Mouse (Mus musculus): ENCODE results near the gene Ghr. TPM values are rescaled to one million over a fixed set of nuclear protein-coding genes. Genes with fewer than 3 reads are reported as not detected.
A peak's percentile ranks its signal among the peaks of the same experiment; 100 is the strongest.

Ghr gene
- polyA plus RNA-seq, 1 experiment from 2014 or later: 81.9 TPM

DNA sequence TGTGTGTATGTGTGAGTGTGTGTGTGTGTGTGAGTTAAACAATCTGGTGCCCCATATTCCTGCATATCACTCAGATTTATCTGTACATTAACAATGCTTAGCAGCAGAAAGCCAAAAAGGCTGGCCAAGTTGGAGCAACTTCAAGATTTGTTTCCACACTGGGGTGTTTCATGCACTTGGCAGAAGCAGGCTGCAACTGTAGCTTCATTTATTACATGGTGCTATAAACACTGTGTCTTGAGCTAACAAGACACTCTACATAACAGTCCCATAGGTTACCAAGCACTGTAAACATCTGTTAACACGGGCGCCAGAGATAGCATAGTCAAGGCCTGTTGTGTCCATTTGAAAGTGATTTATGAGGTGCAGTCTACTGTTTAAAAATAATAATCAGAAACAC lies 3.1 kb downstream of the Ghr start:
- H3K9me3 ChIP-seq (ENCODE audit: control insufficient read depth): no peaks in the 10 kb centered on the region
- no peaks in the 10 kb centered on the region for H3K27me3 ChIP-seq (replicated peaks; ENCODE audit: control insufficient read depth, insufficient read depth, low read length)
- WGBS: 12% methylated on average over 2 of the region's 2 CpGs
- no peaks in the 10 kb centered on the region for H3K36me3 ChIP-seq (ENCODE audit: control insufficient read depth, insufficient read depth)
- H3K9ac ChIP-seq (ENCODE audit: low read depth, low read length): no peak overlapping the region
- H3K27ac ChIP-seq (ENCODE audit: low read depth, low read length): no peak overlapping the region; the same call in 1 of the 2 replicates
- H3K4me3 ChIP-seq (ENCODE audit: low read depth, low read length): peak overlapping the region; percentile 12; the same call in 1 of the 2 replicates
- TF ChIP-seq CTCF (IDR thresholded peaks at IDR 0.05; ENCODE audit: low read depth): no peak
- H3K4me2 ChIP-seq (replicated peaks; ENCODE audit: low read depth): peak overlapping the region; percentile 58
- H3K4me1 ChIP-seq (replicated peaks; ENCODE audit: control insufficient read depth, insufficient read depth, low read length): peaks cover 20% of the 10 kb centered on the region; the same call in 1 of the 2 replicates
- ATAC-seq: no peak

DNA sequence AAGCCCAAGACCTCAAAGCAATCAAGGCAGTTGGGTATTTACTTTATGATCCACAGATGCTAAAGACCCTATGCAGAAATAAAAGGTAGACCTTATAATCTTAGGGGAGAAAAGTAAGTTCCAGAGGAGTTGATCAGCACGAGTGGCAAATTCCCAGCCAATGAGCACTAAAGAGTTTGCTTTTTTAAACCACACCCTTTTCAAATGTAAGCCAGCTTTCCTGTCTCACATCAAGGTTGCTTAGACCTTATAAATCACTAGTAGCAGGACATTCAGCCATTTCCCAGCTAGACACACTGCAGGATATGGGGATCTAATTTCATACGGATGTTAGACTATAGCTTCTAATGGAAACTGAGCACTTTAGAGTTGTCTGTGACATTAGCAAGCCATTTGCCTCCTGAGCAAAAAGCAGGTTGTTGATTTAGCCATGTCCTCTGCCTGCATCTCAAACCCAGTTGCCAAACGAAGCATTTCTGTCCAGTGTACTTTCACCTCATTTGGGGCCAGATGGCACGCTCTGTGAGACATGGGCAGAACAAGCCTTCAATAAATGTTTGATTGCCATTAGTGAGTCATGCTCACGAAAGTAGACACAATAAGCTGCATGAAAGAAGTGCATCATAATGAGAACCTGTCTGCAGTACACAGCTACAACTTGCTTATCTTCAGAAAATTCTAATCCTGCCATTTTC lies 4.9 kb downstream of the Ghr start:
- H3K4me2 ChIP-seq (replicated peaks; ENCODE audit: low read depth): peak overlapping the region; percentile 35; the same call in 1 of the 2 replicates
- no peaks in the 10 kb centered on the region for H3K36me3 ChIP-seq (ENCODE audit: control insufficient read depth, insufficient read depth)
- H3K4me1 ChIP-seq (replicated peaks; ENCODE audit: control insufficient read depth, insufficient read depth, low read length): peaks cover 17% of the 10 kb centered on the region; the same call in 1 of the 2 replicates
- ATAC-seq: peak; percentile 47
- 0 out of 2 replicates have a peak overlapping the region, but pooled peaks have one; percentile 11 for H3K27ac ChIP-seq (ENCODE audit: low read depth, low read length)
- H3K9ac ChIP-seq (ENCODE audit: low read depth, low read length): no peak overlapping the region
- no peak for TF ChIP-seq CTCF (IDR thresholded peaks at IDR 0.05; ENCODE audit: low read depth)
- 33% methylated on average over 5 of the region's 5 CpGs for WGBS
- H3K27me3 ChIP-seq (replicated peaks; ENCODE audit: control insufficient read depth, insufficient read depth, low read length): no peaks in the 10 kb centered on the region
- H3K9me3 ChIP-seq (ENCODE audit: control insufficient read depth): no peaks in the 10 kb centered on the region
- no peak overlapping the region for H3K4me3 ChIP-seq (ENCODE audit: low read depth, low read length)

DNA sequence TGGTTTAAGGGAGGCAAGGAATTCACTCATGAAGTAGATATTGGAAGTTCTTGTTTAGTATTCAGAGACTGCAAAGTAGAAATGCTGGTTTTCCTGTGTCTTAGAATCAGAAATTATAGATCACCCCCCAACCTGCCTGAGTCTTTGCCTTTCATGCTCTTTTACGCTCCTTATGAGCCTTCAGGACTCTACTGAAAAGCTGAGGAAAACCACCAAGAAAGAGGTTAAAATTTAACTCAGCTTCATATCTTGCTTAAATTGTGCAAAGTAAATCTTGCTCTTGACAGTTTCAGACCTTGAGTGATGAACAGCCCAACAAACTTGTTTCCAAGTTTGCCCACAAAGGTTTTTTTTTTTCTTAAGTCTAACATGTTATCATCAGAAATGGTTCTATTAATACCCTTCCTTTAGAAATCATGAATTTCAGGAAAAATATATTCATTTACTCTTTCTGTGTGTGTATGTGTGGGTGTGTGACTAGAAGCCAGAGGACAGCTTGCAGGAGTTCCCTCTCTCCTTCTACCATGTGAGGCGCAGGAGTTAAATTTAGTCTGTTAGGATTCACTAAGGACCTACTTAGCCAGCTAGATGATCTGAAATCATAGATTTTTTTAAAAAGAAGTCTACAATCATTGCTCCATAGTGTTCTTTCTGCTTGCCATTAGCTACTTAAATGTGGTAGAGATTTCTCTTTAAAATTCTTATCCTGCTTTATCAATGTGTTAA lies 14.0 kb downstream of the Ghr start:
- Histone ChIP-seq H3K9ac (ENCODE audit: low read depth, low read length) (no peak overlapping the region), H3K27ac (ENCODE audit: low read depth, low read length) (no peak overlapping the region), H3K9me3 (ENCODE audit: control insufficient read depth) (no peaks in the 10 kb centered on the region), H3K36me3 (ENCODE audit: control insufficient read depth, insufficient read depth) (peaks cover 4% of the 10 kb centered on the region; the same call in 1 of the 2 replicates), H3K4me1 (replicated peaks; ENCODE audit: control insufficient read depth, insufficient read depth, low read length) (0 out of 2 replicates have a peak, but pooled peaks cover 3% of the 10 kb centered on the region), H3K4me2 (replicated peaks; ENCODE audit: low read depth) (no peak overlapping the region), H3K27me3 (replicated peaks; ENCODE audit: control insufficient read depth, insufficient read depth, low read length) (no peaks in the 10 kb centered on the region), H3K4me3 (ENCODE audit: low read depth, low read length) (no peak overlapping the region)
- WGBS: 67% methylated on average over 2 of the region's 2 CpGs
- no peak for TF ChIP-seq CTCF (IDR thresholded peaks at IDR 0.05; ENCODE audit: low read depth)
- ATAC-seq: no peak

DNA sequence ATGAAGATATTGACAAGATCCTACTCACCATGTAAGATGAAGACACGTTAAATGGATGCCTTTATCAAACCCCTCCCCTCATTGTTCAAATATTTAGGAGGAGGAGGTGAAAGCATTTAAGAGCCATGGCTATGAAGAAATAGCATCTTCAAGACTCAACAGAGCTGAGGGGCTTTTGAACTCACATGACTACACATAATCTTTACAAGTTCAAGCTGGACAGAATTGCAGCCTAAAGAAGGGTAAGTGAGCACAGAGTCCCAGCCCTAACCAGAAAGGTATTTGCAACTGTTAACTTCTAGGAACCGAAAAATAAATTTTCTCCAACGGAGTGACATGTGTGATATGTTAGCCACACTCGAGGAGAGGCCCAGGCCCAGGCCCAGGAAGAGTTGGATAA lies 18.7 kb downstream of the Ghr start:
- H3K27ac ChIP-seq (ENCODE audit: low read depth, low read length): no peak overlapping the region
- WGBS: 57% methylated on average over 4 of the region's 4 CpGs
- H3K36me3 ChIP-seq (ENCODE audit: control insufficient read depth, insufficient read depth): no peaks in the 10 kb centered on the region
- no peak overlapping the region for H3K4me2 ChIP-seq (replicated peaks; ENCODE audit: low read depth)
- 0 out of 2 replicates have a peak, but pooled peaks cover 3% of the 10 kb centered on the region for H3K4me1 ChIP-seq (replicated peaks; ENCODE audit: control insufficient read depth, insufficient read depth, low read length)
- no peak overlapping the region for H3K9ac ChIP-seq (ENCODE audit: low read depth, low read length)
- ATAC-seq: no peak
- no peaks in the 10 kb centered on the region for H3K9me3 ChIP-seq (ENCODE audit: control insufficient read depth)
- TF ChIP-seq CTCF (IDR thresholded peaks at IDR 0.05; ENCODE audit: low read depth): no peak
- no peaks in the 10 kb centered on the region for H3K27me3 ChIP-seq (replicated peaks; ENCODE audit: control insufficient read depth, insufficient read depth, low read length)
- H3K4me3 ChIP-seq (ENCODE audit: low read depth, low read length): no peak overlapping the region

GRCm38 (mm10) chr15:3563929-3564516 lies 19.3 kb downstream of the Ghr start:
- H3K4me1 ChIP-seq (replicated peaks; ENCODE audit: control insufficient read depth, insufficient read depth, low read length): 0 out of 2 replicates have a peak, but pooled peaks cover 3% of the 10 kb centered on the region
- H3K4me3 ChIP-seq (ENCODE audit: low read depth, low read length): no peak overlapping the region
- TF ChIP-seq CTCF (IDR thresholded peaks at IDR 0.05; ENCODE audit: low read depth): no peak
- no peaks in the 10 kb centered on the region for H3K36me3 ChIP-seq (ENCODE audit: control insufficient read depth, insufficient read depth)
- no peaks in the 10 kb centered on the region for H3K27me3 ChIP-seq (replicated peaks; ENCODE audit: control insufficient read depth, insufficient read depth, low read length)
- H3K27ac ChIP-seq (ENCODE audit: low read depth, low read length): no peak overlapping the region
- ATAC-seq: no peak
- 72% methylated on average over 7 of the region's 7 CpGs for WGBS
- H3K9me3 ChIP-seq (ENCODE audit: control insufficient read depth): no peaks in the 10 kb centered on the region
- H3K4me2 ChIP-seq (replicated peaks; ENCODE audit: low read depth): no peak overlapping the region
- H3K9ac ChIP-seq (ENCODE audit: low read depth, low read length): no peak overlapping the region

GRCm38 (mm10) chr15:3563473-3563872 lies 19.8 kb downstream of the Ghr start:
- Histone ChIP-seq H3K9ac (ENCODE audit: low read depth, low read length) (no peak overlapping the region), H3K4me3 (ENCODE audit: low read depth, low read length) (no peak overlapping the region), H3K9me3 (ENCODE audit: control insufficient read depth) (no peaks in the 10 kb centered on the region), H3K36me3 (ENCODE audit: control insufficient read depth, insufficient read depth) (peaks cover 4% of the 10 kb centered on the region; the same call in 1 of the 2 replicates), H3K4me1 (replicated peaks; ENCODE audit: control insufficient read depth, insufficient read depth, low read length) (no peaks in the 10 kb centered on the region), H3K27ac (ENCODE audit: low read depth, low read length) (no peak overlapping the region), H3K4me2 (replicated peaks; ENCODE audit: low read depth) (no peak overlapping the region), H3K27me3 (replicated peaks; ENCODE audit: control insufficient read depth, insufficient read depth, low read length) (no peaks in the 10 kb centered on the region)
- no peak for ATAC-seq
- TF ChIP-seq CTCF (IDR thresholded peaks at IDR 0.05; ENCODE audit: low read depth): no peak
- WGBS: 93% methylated on average over 1 of the region's 1 CpGs

All from intestine, postnatal 0 days (tissue).